Mouse (Mus musculus) c-Kit-positive CD71-negative TER-119-negative erythroid progenitor cells, embryonic 14.5 days (primary cell): ENCODE measurements at regions not wholly inside any gene's neighbourhood (a gene's known extent, or its start where the extent isn't known, plus 50 kb on each side); places are given as distances from the start of the nearest gene placed in this dataset.
A peak's percentile ranks its signal among the peaks of the same experiment; 100 is the strongest.
"Not testable (repeated sequence)": the region's sequence is repeated elsewhere in the genome, so short reads cannot be mapped to it uniquely, and the experiment has no call there.

Experiments
- DNase-seq: peaks from one replicate; pipeline ENCODE4 v3.0.0-alpha.2; 2013; ENCODE audit warnings: low read depth

DNA sequence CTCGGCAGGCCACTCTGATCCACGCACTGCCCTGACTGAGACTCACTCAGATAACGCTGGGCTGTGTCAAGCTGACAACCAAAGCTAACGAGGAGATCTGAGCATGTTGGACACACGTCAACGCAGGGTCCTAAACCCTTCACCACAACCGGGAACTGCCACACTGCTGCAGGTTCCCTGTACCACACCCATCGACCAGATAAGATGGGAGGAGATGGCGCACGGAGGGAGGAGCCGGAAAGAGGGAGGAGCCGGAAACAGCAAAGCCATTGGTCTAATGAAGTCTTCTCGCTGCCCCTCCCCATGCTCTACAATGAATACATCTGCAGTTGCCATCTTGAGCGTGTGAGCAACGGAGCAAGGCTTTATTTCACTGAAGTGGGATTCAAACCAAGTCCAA lies 182.9 kb upstream of the Rpl38 start:
- DNase-seq = no peak

- DNase-seq = no peak
Measured at GRCm38 (mm10) chr11:114484668-114484953, 183.7 kb upstream of the Rpl38 start.

- DNase-seq = no peak
Measured at GRCm38 (mm10) chr11:114483823-114484667, 184.3 kb upstream of the Rpl38 start.

DNA sequence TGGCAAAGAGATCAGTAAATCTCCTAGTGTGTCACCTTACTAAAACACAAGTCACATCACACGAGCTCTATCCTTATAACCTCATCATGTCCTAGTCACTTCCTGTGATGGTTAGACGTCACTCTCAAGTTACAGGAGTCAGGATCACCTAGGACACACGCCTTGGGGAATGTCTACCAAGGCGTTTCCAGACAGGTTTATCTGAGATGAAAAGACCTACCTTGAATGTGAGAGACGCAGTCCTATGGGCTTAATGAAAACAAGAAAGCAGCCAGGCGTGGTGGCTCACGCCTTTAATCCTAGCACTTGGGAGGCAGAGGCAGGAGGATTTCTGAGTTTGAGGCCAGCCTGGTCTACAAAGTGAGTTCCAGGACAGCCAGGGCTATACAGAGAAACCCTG lies 185.0 kb upstream of the Rpl38 start:
- DNase-seq = not testable (repeated sequence)

DNA sequence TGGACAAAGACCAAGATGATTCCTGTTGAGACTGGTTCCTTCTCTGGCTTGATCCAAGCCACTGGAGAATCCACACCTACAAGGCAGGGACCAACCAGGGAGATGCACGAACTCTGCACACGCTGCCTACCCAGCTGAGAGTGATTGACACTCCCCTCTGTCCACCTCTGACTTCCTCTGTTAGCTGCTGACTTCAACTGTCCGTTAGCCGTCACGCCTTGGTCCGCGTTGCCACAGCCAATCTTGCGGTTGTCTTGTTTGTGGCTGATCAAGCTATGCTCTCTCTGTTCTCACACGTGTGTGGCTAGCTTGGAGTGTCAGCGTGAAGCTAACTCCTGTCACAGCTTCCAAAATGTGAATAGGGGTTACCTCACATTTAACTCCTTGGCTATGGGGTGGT lies 186.3 kb upstream of the Rpl38 start:
- DNase-seq = no peak

- no peak for DNase-seq
Measured at GRCm38 (mm10) chr11:114481037-114481436, 187.3 kb upstream of the Rpl38 start.

GRCm38 (mm10) chr11:114480119-114480540 lies 188.2 kb upstream of the Rpl38 start:
- no peak for DNase-seq

- DNase-seq = no peak
Measured at GRCm38 (mm10) chr11:114478736-114479135, 189.6 kb upstream of the Rpl38 start.

GRCm38 (mm10) chr11:114477365-114477764 lies 191.0 kb upstream of the Rpl38 start:
- DNase-seq = no peak

- no peak for DNase-seq
Measured at GRCm38 (mm10) chr11:114472501-114473260, 195.6 kb upstream of the Rpl38 start.

DNA sequence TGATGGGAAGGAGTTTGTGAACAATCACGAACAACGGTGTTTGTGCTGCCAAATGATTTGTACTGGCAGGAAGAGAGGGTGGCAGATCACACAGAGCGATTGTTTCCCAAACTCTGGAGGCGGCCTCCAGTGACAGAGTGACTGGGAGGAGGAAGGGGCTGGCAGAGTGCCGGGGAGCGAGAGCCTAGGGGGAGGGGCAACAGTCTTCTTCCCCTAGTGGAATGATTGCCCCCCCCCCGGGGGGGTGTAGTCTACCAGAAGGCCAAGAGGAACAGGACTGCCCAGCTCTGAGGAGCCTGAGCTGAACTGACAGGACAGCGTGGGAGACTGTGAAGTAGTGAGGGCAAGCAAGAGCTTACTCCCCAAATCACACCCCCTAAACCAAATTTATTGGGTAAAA lies 199.9 kb upstream of the Rpl38 start:
- DNase-seq = no peak

GRCm38 (mm10) chr11:114467803-114468202 lies 200.5 kb upstream of the Rpl38 start:
- DNase-seq = no peak

- no peak for DNase-seq
Measured at GRCm38 (mm10) chr11:114465486-114465885, 202.8 kb upstream of the Rpl38 start.

DNA sequence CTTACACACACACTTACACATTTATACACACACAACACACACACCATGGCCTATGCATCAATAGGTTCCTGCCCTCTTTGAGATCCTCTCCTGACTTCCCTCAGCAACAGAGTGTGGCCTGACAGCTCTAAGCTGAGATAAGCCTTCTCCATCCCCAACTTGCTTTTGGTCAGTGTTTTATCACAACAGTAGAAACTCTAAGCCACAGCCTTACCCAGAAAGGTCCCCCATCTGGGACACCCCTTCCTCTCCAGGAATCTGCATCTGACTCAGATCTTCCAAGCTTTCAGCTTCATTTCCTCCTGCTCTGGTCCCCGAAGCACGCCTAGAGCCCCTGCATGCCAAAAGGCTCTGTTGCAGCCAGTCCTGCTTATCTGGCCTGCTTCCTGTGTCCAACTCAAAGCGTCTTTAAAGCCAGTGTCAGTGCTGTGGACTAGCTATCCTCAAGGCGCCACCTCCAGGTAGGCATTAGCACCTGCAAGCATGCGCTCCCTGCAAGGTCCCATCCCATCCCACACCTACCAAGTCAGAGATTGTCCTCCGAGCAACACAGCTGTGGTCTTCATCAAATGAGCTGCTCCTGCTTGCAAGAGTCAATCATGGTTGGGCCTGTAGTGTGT lies 205.5 kb upstream of the Rpl38 start:
- no peak for DNase-seq

DNA sequence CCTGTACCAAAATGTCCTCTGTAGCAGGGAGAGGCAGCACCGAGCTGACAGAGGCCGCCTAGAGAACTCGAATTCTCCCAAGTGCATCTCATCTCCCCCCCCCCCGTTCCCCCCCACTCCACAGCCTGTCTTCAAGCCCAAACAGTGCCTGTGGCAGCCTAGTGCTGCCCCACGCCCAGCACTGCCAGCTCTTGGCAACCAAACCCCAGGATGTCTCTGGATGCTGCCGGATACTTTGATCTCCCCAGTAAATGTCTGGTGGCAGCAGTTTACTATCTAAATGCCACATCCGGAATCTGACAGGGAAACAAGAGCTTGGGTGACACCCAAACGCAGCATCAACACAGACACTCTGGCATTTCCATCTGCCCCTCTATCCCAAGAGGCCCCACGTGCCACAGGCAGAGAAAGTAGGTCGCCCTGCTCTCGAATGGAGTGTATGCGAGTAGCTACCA lies 213.4 kb upstream of the Rpl38 start:
- no peak for DNase-seq

- DNase-seq = no peak
Measured at GRCm38 (mm10) chr11:114448776-114449401, 219.4 kb upstream of the Rpl38 start.

DNA sequence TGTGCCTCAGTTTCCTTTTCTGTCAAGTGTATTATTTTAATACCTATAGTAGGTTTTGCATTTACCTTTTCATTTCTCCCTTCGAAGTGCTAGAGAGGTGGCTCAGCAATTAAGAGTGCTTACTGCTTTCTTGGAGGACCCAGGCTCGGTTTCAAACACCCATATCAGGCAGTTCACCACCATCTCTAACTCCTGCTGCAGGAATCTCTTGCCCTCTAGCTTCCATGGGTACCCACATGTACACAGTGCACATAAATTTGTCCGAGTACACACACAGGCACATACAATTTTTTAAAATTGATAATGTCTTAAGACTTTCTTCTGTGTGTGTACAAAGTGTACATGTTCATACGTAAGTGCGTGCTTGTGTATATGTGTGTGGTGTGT lies 220.9 kb upstream of the Rpl38 start:
- no peak for DNase-seq

- DNase-seq = peak; percentile 34
Measured at GRCm38 (mm10) chr11:114446617-114447460, 221.5 kb upstream of the Rpl38 start.

DNA sequence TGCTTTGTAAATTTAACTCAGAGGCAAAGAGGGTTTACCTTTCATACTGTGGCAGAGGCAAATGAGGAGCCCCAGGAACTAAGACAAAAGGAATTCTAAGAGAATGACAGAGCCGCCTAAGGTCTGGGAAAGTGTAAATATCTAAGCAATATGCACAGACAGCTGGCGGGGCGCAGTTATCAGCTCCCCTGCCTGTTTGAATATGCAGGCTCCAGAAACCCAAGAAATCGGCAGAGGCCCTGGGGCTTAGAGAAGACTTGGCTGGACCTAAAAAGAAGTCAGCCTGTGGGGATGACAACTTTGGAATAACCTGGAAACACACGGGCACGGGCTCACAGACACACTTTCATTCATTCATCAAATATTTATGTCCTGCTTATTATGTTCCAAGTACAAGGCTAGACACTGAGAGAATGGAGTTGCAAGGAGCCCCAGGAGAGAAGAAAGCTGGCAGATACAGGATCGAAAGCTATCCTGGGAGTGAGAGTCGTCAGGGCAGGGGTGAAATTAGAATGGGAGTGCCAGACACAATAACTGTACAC lies 222.2 kb upstream of the Rpl38 start:
- DNase-seq = peak; percentile 10

DNA sequence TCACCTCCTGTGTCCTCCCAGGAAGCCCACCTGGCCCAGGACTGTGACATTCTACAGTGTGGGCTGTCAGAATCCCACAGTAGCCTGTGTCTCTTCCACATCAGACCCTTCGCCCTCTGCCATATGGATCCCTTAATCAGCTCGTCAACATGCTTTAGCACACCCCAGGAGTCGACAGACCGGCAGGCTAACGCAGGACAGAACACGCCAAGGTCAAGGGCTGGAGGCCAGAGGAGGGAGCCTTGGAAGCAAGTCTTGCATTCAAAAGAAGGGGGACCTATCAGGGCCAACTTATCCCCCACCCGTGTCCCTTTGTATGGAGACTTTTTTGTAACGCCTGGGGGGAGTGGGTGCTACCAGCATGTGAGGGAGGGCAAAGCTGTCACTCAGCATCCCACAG lies 224.1 kb upstream of the Rpl38 start:
- DNase-seq = no peak

GRCm38 (mm10) chr11:114443444-114443843 lies 224.9 kb upstream of the Rpl38 start:
- DNase-seq = peak; percentile 9
